Mouse (Mus musculus) midbrain, embryonic 14.5 days (tissue): ENCODE results near the gene Gm17660. TPM values are rescaled to one million over a fixed set of nuclear protein-coding genes. Genes with fewer than 3 reads are reported as not detected.

ENCODE experiments used
- ATAC-seq: fragments of 200-750 bp; cut with Nextera tagmentation; 2 replicates; pipeline ENCODE4 v1.8.0; 2017; ENCODE audit warnings: moderate number of reproducible peaks, moderate library complexity; ENCODE audit not compliant: low FRiP score, low TSS enrichment
- DNase-seq: peaks from one replicate; pipeline ENCODE4 v3.0.0-alpha.2; 2015
- H3K27ac ChIP-seq: fragments of 300-500 bp; sonication (generic); replicated peaks from 2 replicates; pipeline ENCODE4 v1.5.1; 2014; ENCODE audit warnings: mild to moderate bottlenecking, low read depth, low read length, moderate library complexity
- H3K27me3 ChIP-seq: fragments of 300-500 bp; sonication (generic); 2 replicates; pipeline ENCODE4 v1.6.1; 2014; ENCODE audit warnings: low read length, control low read depth, mixed read lengths; ENCODE audit not compliant: control insufficient read depth, insufficient read depth
- H3K36me3 ChIP-seq: fragments of 300-500 bp; sonication (generic); 2 replicates; pipeline ENCODE4 v1.6.1; 2014; ENCODE audit warnings: low read length, control low read depth; ENCODE audit not compliant: control insufficient read depth, insufficient read depth
- H3K4me1 ChIP-seq: fragments of 300-500 bp; sonication (generic); 2 replicates; pipeline ENCODE4 v1.6.1; 2014; ENCODE audit warnings: mild to moderate bottlenecking, antibody characterized with exemption, low read length, control low read depth; ENCODE audit not compliant: control insufficient read depth, insufficient read depth
- H3K4me2 ChIP-seq: fragments of 300-500 bp; sonication (generic); 2 replicates; pipeline ENCODE4 v1.6.1; 2014; ENCODE audit warnings: mild to moderate bottlenecking, low read length, moderate library complexity
- H3K4me3 ChIP-seq: fragments of 300-500 bp; sonication (generic); replicated peaks from 2 replicates; pipeline ENCODE4 v1.5.1; 2014; ENCODE audit warnings: low read depth, low read length
- H3K9ac ChIP-seq: fragments of 300-500 bp; sonication (generic); replicated peaks from 2 replicates; pipeline ENCODE4 v1.6.1; 2014; ENCODE audit warnings: mild to moderate bottlenecking, low read length, moderate library complexity
- H3K9me3 ChIP-seq: fragments of 300-500 bp; sonication (generic); 2 replicates; pipeline ENCODE4 v1.6.1; 2016; ENCODE audit warnings: low read length, control low read depth, mixed read lengths; ENCODE audit not compliant: control insufficient read depth
- WGBS: fragments of 180-500 bp; shearing (Covaris S2); extraction: QIAGEN DNeasy Blood & Tissue Kit; methylation state at CpG from one replicate; pipeline ENCODE4 v1.1.7; 2014; 5-methylcytosine and 5-hydroxymethylcytosine counted together
- polyA plus RNA-seq: library from polyadenylated mRNA; unstranded; fragments of >200 nt; fragmentation: Nextera tagmentation; extraction: Ambion mirVana; gene quantifications from 2 replicates; pipeline ENCODE4 v1.2.1, GENCODE M21; 2014

Gene Gm17660
- polyA plus RNA-seq, 1 experiment from 2014 or later = not detected

GRCm38 (mm10) chr5:104096078-104096938 lies 18.9 kb upstream of the Gm17660 start:
- Histone ChIP-seq H3K4me2 (no peak overlapping the region), H3K36me3 (no peaks in the 10 kb centered on the region), H3K27me3 (no peaks in the 10 kb centered on the region), H3K27ac (no peak overlapping the region), H3K4me3 (no peak overlapping the region), H3K9me3 (no peaks in the 10 kb centered on the region), H3K9ac (no peak overlapping the region), H3K4me1 (no peaks in the 10 kb centered on the region)
- WGBS = 87% methylated on average over 16 of the region's 16 CpGs
- no peak for ATAC-seq
- DNase-seq = no peak

- no peaks in the 10 kb centered on the region for H3K4me1 ChIP-seq
- H3K4me2 ChIP-seq = no peak overlapping the region
- H3K9ac ChIP-seq = no peak overlapping the region
- H3K36me3 ChIP-seq = no peaks in the 10 kb centered on the region
- no peaks in the 10 kb centered on the region for H3K27me3 ChIP-seq
- H3K9me3 ChIP-seq = no peaks in the 10 kb centered on the region
- WGBS = 84% methylated on average over 11 of the region's 11 CpGs
- H3K4me3 ChIP-seq = no peak overlapping the region
- DNase-seq (no peak), ATAC-seq (no peak)
- H3K27ac ChIP-seq = no peak overlapping the region
Observed at GRCm38 (mm10) chr5:104095416-104096077, 18.1 kb upstream of the Gm17660 start.

- Histone ChIP-seq H3K36me3 (no peaks in the 10 kb centered on the region), H3K4me3 (no peak overlapping the region), H3K9me3 (no peaks in the 10 kb centered on the region), H3K9ac (no peak overlapping the region), H3K27ac (no peak overlapping the region), H3K4me1 (no peaks in the 10 kb centered on the region), H3K27me3 (no peaks in the 10 kb centered on the region), H3K4me2 (no peak overlapping the region)
- ATAC-seq (no peak), DNase-seq (no peak)
- WGBS = 84% methylated on average over 2 of the region's 2 CpGs
Observed at GRCm38 (mm10) chr5:104089751-104090150, 12.3 kb upstream of the Gm17660 start.

- WGBS = 90% methylated on average over 9 of the region's 9 CpGs
- no peak overlapping the region for H3K4me3 ChIP-seq
- no peaks in the 10 kb centered on the region for H3K27me3 ChIP-seq
- H3K4me1 ChIP-seq = no peaks in the 10 kb centered on the region
- H3K36me3 ChIP-seq = no peaks in the 10 kb centered on the region
- ATAC-seq (no peak), DNase-seq (no peak)
- no peak overlapping the region for H3K9ac ChIP-seq
- no peak overlapping the region for H3K4me2 ChIP-seq
- no peaks in the 10 kb centered on the region for H3K9me3 ChIP-seq
- no peak overlapping the region for H3K27ac ChIP-seq
Observed at GRCm38 (mm10) chr5:104085366-104085765, 8.0 kb upstream of the Gm17660 start.

GRCm38 (mm10) chr5:104080736-104081135 lies 3.3 kb upstream of the Gm17660 start:
- Histone ChIP-seq H3K9ac (no peak overlapping the region), H3K4me1 (no peaks in the 10 kb centered on the region), H3K27ac (no peak overlapping the region), H3K27me3 (no peaks in the 10 kb centered on the region), H3K9me3 (no peaks in the 10 kb centered on the region), H3K36me3 (no peaks in the 10 kb centered on the region), H3K4me3 (no peak overlapping the region), H3K4me2 (no peak overlapping the region)
- ATAC-seq = no peak
- no peak for DNase-seq
- WGBS = 95% methylated on average over 6 of the region's 6 CpGs

GRCm38 (mm10) chr5:104076361-104076760 lies 1.0 kb downstream of the Gm17660 start:
- Histone ChIP-seq H3K36me3 (no peaks in the 10 kb centered on the region), H3K4me1 (0 out of 2 replicates have a peak, but pooled peaks cover 6% of the 10 kb centered on the region), H3K27ac (no peak overlapping the region), H3K4me3 (no peak overlapping the region), H3K4me2 (no peak overlapping the region), H3K9ac (no peak overlapping the region), H3K27me3 (no peaks in the 10 kb centered on the region), H3K9me3 (no peaks in the 10 kb centered on the region)
- ATAC-seq (no peak), DNase-seq (peak; percentile 38)
- 30% methylated on average over 10 of the region's 10 CpGs for WGBS

- DNase-seq (peak; percentile 82), ATAC-seq (no peak)
- H3K9me3 ChIP-seq = no peaks in the 10 kb centered on the region
- 0 out of 2 replicates have a peak, but pooled peaks cover 6% of the 10 kb centered on the region for H3K4me1 ChIP-seq
- no peak overlapping the region for H3K4me2 ChIP-seq
- no peaks in the 10 kb centered on the region for H3K36me3 ChIP-seq
- no peak overlapping the region for H3K9ac ChIP-seq
- H3K4me3 ChIP-seq = no peak overlapping the region
- no peak overlapping the region for H3K27ac ChIP-seq
- 36% methylated on average over 12 of the region's 12 CpGs for WGBS
- no peaks in the 10 kb centered on the region for H3K27me3 ChIP-seq
Observed at GRCm38 (mm10) chr5:104074388-104074787, 3.0 kb downstream of the Gm17660 start.

GRCm38 (mm10) chr5:104073602-104074001 lies 3.8 kb downstream of the Gm17660 start:
- Histone ChIP-seq H3K4me2 (no peak overlapping the region), H3K36me3 (no peaks in the 10 kb centered on the region), H3K27me3 (no peaks in the 10 kb centered on the region), H3K4me3 (no peak overlapping the region), H3K4me1 (0 out of 2 replicates have a peak, but pooled peaks cover 6% of the 10 kb centered on the region), H3K27ac (no peak overlapping the region), H3K9ac (no peak overlapping the region), H3K9me3 (no peaks in the 10 kb centered on the region)
- WGBS = 87% methylated on average over 5 of the region's 5 CpGs
- ATAC-seq (peak; percentile 94), DNase-seq (no peak)
